Mouse (Mus musculus) liver, embryonic 14.5 days (tissue): Measurements from ENCODE around the gene Macf1. TPM values are rescaled to one million over a fixed set of nuclear protein-coding genes. Genes with fewer than 3 reads are reported as not detected.

Experiments
- ATAC-seq: fragments of 200-750 bp; cut with Nextera tagmentation; 2 replicates; pipeline ENCODE4 v1.8.0; 2017; ENCODE audit warnings: moderate number of reproducible peaks, mild to moderate bottlenecking, moderate library complexity; ENCODE audit not compliant: insufficient read depth
- DNase-seq, 3 experiments: peaks; one replicate each; pipeline ENCODE4 v3.0.0-alpha.2; 2012 to 2013; ENCODE audit warnings: low read depth in 3 of 3, low spot score in 3 of 3
- H3K27ac ChIP-seq: fragments of 300-500 bp; sonication (generic); 2 replicates; pipeline ENCODE4 v1.5.1; 2014; ENCODE audit warnings: moderate library complexity, mild to moderate bottlenecking, control low read depth, inconsistent platforms
- H3K27me3 ChIP-seq: fragments of 300-500 bp; sonication (generic); 2 replicates; pipeline ENCODE4 v1.6.1; 2014; ENCODE audit warnings: mild to moderate bottlenecking, low read length, moderate library complexity; ENCODE audit not compliant: control insufficient read depth, insufficient read depth
- H3K36me3 ChIP-seq: fragments of 300-500 bp; sonication (generic); replicated peaks from 2 replicates; pipeline ENCODE4 v1.6.1; 2014; ENCODE audit warnings: low read depth; ENCODE audit not compliant: control insufficient read depth, insufficient read depth
- H3K4me1 ChIP-seq, 2 experiments: fragments of 200-500 bp in 1 of 2; fragments of 300-500 bp in 1 of 2; sonication (generic) in 1 of 2; replicated peaks; 2 replicates each; pipeline ENCODE4 v1.6.1; 2012 to 2014; ENCODE audit warnings: antibody characterized with exemption in 1 of 2, inconsistent platforms in 1 of 2, low read length in 1 of 2; ENCODE audit not compliant: control insufficient read depth in 2 of 2, insufficient read depth in 2 of 2
- H3K4me2 ChIP-seq: fragments of 300-500 bp; sonication (generic); 2 replicates; pipeline ENCODE4 v1.6.1; 2014; ENCODE audit warnings: low read depth, mild to moderate bottlenecking, control low read depth, moderate library complexity
- H3K4me3 ChIP-seq, 2 experiments: fragments of 200-500 bp in 1 of 2; fragments of 300-500 bp in 1 of 2; sonication (generic) in 1 of 2; 2 replicates each; pipeline ENCODE4 v1.5.1; 2012 to 2014; ENCODE audit warnings: low read depth in 2 of 2, low read length in 2 of 2, mild to moderate bottlenecking in 2 of 2, control low read depth in 1 of 2, inconsistent platforms in 1 of 2, moderate library complexity in 1 of 2; ENCODE audit not compliant: insufficient read depth in 1 of 2
- H3K9ac ChIP-seq: fragments of 300-500 bp; sonication (generic); replicated peaks from 2 replicates; pipeline ENCODE4 v1.6.1; 2014; ENCODE audit warnings: mild to moderate bottlenecking, control low read depth, moderate library complexity
- H3K9me3 ChIP-seq: fragments of 300-500 bp; sonication (generic); 2 replicates; pipeline ENCODE4 v1.6.1; 2016; ENCODE audit warnings: low read length, mixed read lengths; ENCODE audit not compliant: control insufficient read depth
- CTCF ChIP-seq: IDR thresholded peaks from 2 replicates; pipeline ENCODE4 v1.5.1; 2016; ENCODE audit warnings: antibody characterized with exemption, low read depth, control low read depth
- EP300 ChIP-seq: IDR thresholded peaks from 2 replicates; pipeline ENCODE4 v1.6.1; 2016; ENCODE audit warnings: antibody characterized with exemption, low read depth
- WGBS: fragments of 180-500 bp; shearing (Covaris S2); extraction: QIAGEN DNeasy Blood & Tissue Kit; methylation state at CpG from one replicate; pipeline ENCODE4 v1.1.7; 2014; ENCODE audit not compliant: insufficient replicate concordance; 5-methylcytosine and 5-hydroxymethylcytosine counted together
- polyA plus RNA-seq, 2 experiments: library from polyadenylated mRNA; depleted of rRNA in 1 of 2; stranded (reverse) in 1 of 2; unstranded in 1 of 2; fragments of >200 nt; fragmentation: Nextera tagmentation in 1 of 2; extraction: Ambion mirVana in 1 of 2; gene quantifications; 2 replicates each; pipeline versions ENCODE4 v1.2.1 to v1.2.3; 2012 to 2014

Macf1 gene
- polyA plus RNA-seq, 2 experiments, result 13.4 to 15.1 TPM

- H3K9me3 ChIP-seq, result no peaks in the 10 kb centered on the region
- DNase-seq (no peak), ATAC-seq (no peak)
- H3K36me3 ChIP-seq, result no peaks in the 10 kb centered on the region
- no peaks in the 10 kb centered on the region for H3K27me3 ChIP-seq
- H3K4me2 ChIP-seq, result no peak overlapping the region
- H3K9ac ChIP-seq, result no peak overlapping the region
- TF ChIP-seq CTCF (no peak), EP300 (no peak)
- no peak overlapping the region for H3K4me3 ChIP-seq
- H3K27ac ChIP-seq, result no peak overlapping the region
- 26% methylated on average over 2 of the region's 2 CpGs for WGBS
- H3K4me1 ChIP-seq, result peaks cover 0 to 9% of the 10 kb centered on the region in 2 experiments; a peak in 3 of 4 replicates
Observed at GRCm38 (mm10) chr4:123577469-123578088, 106.6 kb downstream of the Macf1 start.

- H3K27ac ChIP-seq, result peak overlapping the region; percentile 59
- H3K36me3 ChIP-seq, result no peaks in the 10 kb centered on the region
- ATAC-seq (peak; percentile 78), DNase-seq (peak in 1 of 3 experiments; percentile 37)
- no peak for TF ChIP-seq CTCF
- no peak for TF ChIP-seq EP300
- H3K27me3 ChIP-seq, result no peaks in the 10 kb centered on the region
- no peaks in the 10 kb centered on the region for H3K9me3 ChIP-seq
- H3K4me2 ChIP-seq, result peak overlapping the region; percentile 61
- 10% methylated on average over 11 of the region's 11 CpGs for WGBS
- H3K4me1 ChIP-seq, result peaks cover 2 to 21% of the 10 kb centered on the region in 2 experiments
- H3K9ac ChIP-seq, result peak overlapping the region; percentile 51
- H3K4me3 ChIP-seq, result peak overlapping the region; percentile 36 to 41
Observed at GRCm38 (mm10) chr4:123572434-123573336, 111.5 kb downstream of the Macf1 start.

- peaks cover 2 to 21% of the 10 kb centered on the region in 2 experiments for H3K4me1 ChIP-seq
- DNase-seq (peak in 1 of 3 experiments; percentile 39), ATAC-seq (peak; percentile 62; the same call in 1 of the 2 replicates)
- WGBS, result 5% methylated on average over 7 of the region's 7 CpGs
- H3K27ac ChIP-seq, result peak overlapping the region; percentile 22; the same call in 1 of the 2 replicates
- peak overlapping the region; percentile 17 to 47; a peak in 3 of 4 replicates for H3K4me3 ChIP-seq
- H3K9me3 ChIP-seq, result no peaks in the 10 kb centered on the region
- peak overlapping the region; percentile 37 for H3K9ac ChIP-seq
- H3K36me3 ChIP-seq, result no peaks in the 10 kb centered on the region
- peak overlapping the region; percentile 54 for H3K4me2 ChIP-seq
- TF ChIP-seq CTCF (no peak), EP300 (no peak)
- H3K27me3 ChIP-seq, result no peaks in the 10 kb centered on the region
Observed at GRCm38 (mm10) chr4:123571869-123572268, 112.3 kb downstream of the Macf1 start.

- Histone ChIP-seq H3K4me3 (no peak overlapping the region), H3K4me2 (peak overlapping the region; percentile 4; the same call in 1 of the 2 replicates), H3K9ac (no peak overlapping the region), H3K9me3 (no peaks in the 10 kb centered on the region), H3K36me3 (no peaks in the 10 kb centered on the region), H3K4me1 (peaks cover 20 to 30% of the 10 kb centered on the region in 2 experiments), H3K27me3 (no peaks in the 10 kb centered on the region), H3K27ac (no peak overlapping the region)
- WGBS, result 20% methylated on average over 7 of the region's 7 CpGs
- TF ChIP-seq EP300 (no peak), CTCF (no peak)
- no peak for DNase-seq
- ATAC-seq, result peak; percentile 42; the same call in 1 of the 2 replicates
Observed at GRCm38 (mm10) chr4:123565291-123565861, 118.8 kb downstream of the Macf1 start.
